Mouse (Mus musculus): ENCODE results near the gene Rpl35a. TPM values are rescaled to one million over a fixed set of nuclear protein-coding genes. Genes with fewer than 3 reads are reported as not detected.

Gene Rpl35a
- polyA plus RNA-seq (2017; shearing (Covaris generic)): 100 to 1,000 TPM; 557 to 919 TPM

GRCm38 (mm10) chr16:33056095-33056785 is at the start of gene Rpl35a, which contains the start of gene Iqcg:
Gene Rpl35a, plus strand, starts transcription at chr16:33056453.
Gene Iqcg, minus strand, starts transcription at chr16:33056218.

GRCm38 (mm10) chr16:33062024-33062681 is 5.9 kb downstream of the Rpl35a start, which contains the start of gene Lmln:
Gene Lmln, plus strand, starts transcription at chr16:33062521.

Other genes with a start within 250 kb of the Rpl35a start
- gene Smbd1, start 246.0 kb upstream of the Rpl35a start, polyA plus RNA-seq (2017; shearing (Covaris generic)): not detected
- gene Fyttd1, start 179.0 kb upstream of the Rpl35a start, polyA plus RNA-seq (2017; shearing (Covaris generic)): 10 to 100 TPM; 50.1 to 78.3 TPM
- gene Rubcn, start 178.7 kb upstream of the Rpl35a start, polyA plus RNA-seq (2017; shearing (Covaris generic)): 10 to 100 TPM; 11.0 to 11.2 TPM
- gene Lrch3, start 142.4 kb upstream of the Rpl35a start, polyA plus RNA-seq (2017; shearing (Covaris generic)): 10 to 100 TPM; 50.8 to 65.2 TPM
- gene Iqcg, start 235 bp upstream of the Rpl35a start, polyA plus RNA-seq (2017; shearing (Covaris generic)): 1 to 10 TPM in 1 of 2 experiments, under 1 TPM in 1; 0.48 to 1.4 TPM
- gene Lmln, start 6.1 kb downstream of the Rpl35a start, polyA plus RNA-seq (2017; shearing (Covaris generic)): under 1 TPM; 0.15 to 0.39 TPM
- gene Osbpl11, start 128.6 kb downstream of the Rpl35a start, polyA plus RNA-seq (2017; shearing (Covaris generic)): 10 to 100 TPM; 21.5 to 22.3 TPM
- 100 to 1,000 TPM; 147 to 161 TPM for gene Snx4, start 195.0 kb downstream of the Rpl35a start, polyA plus RNA-seq (2017; shearing (Covaris generic))